Comparison of ENCODE assay signal across 11 mouse cellular contexts in genomic region chr7:27601628-27602027, GRCm38 (mm10). TPM values are rescaled to one million over a fixed set of nuclear protein-coding genes. Genes with fewer than 3 reads are reported as not detected.
DNase-seq lines count a peak whose midpoint lies in the region; ATAC-seq and TF ChIP-seq lines count a peak whose summit lies in the region.
"Had no signal": no experiment of that assay in that cellular context is flagged by ENCODE, and none has a peak within 500 bp of the region (broad histone marks: within the 10 kb centered on the region; RNA-seq: fewer than 3 reads in every experiment).

No protein-coding gene starts in this region.

- no peaks in the 10 kb centered on the region for H3K9me3 ChIP-seq in embryonic facial prominence, embryonic 15.5 days (replicated peaks)
- H3K9me3 ChIP-seq in limb, embryonic 13.5 days, result no peaks in the 10 kb centered on the region
- H3K9me3 ChIP-seq: neural tube, embryonic 12.5 days had no signal

- 60% methylated on average over 4 of the region's 4 CpGs for WGBS in embryonic facial prominence, embryonic 15.5 days
- 64% methylated on average over 4 of the region's 4 CpGs for WGBS in limb, embryonic 13.5 days

- no peak overlapping the region for H3K4me3 ChIP-seq in layer of hippocampus, adult 2 months
- no peak overlapping the region for H3K4me3 ChIP-seq in embryonic facial prominence, embryonic 15.5 days (replicated peaks)
- H3K4me3 ChIP-seq in limb, embryonic 13.5 days, result no peak overlapping the region
- H3K4me3 ChIP-seq: erythroblast, embryonic 14.5 days; neural tube, embryonic 12.5 days had no signal

- peaks cover 66% of the 10 kb centered on the region for H3K4me1 ChIP-seq in embryonic facial prominence, embryonic 15.5 days
- peaks cover 70% of the 10 kb centered on the region for H3K4me1 ChIP-seq in limb, embryonic 13.5 days

- no peak overlapping the region for H3K4me2 ChIP-seq in embryonic facial prominence, embryonic 15.5 days (replicated peaks)
- H3K4me2 ChIP-seq in limb, embryonic 13.5 days (replicated peaks), result no peak overlapping the region
- H3K4me2 ChIP-seq: neural tube, embryonic 12.5 days had no signal

- no peak for ATAC-seq in embryonic facial prominence, embryonic 15.5 days (ENCODE audit: insufficient number of reproducible peaks, low FRiP score, low TSS enrichment, low read depth)
- ATAC-seq in limb, embryonic 13.5 days (ENCODE audit: low FRiP score, low read depth), result no peak; the same call in 1 of the 2 replicates

- H3K27ac ChIP-seq in layer of hippocampus, adult 2 months, result peak overlapping the region; percentile 93
- peak overlapping the region; percentile 49 for H3K27ac ChIP-seq in embryonic facial prominence, embryonic 15.5 days (replicated peaks)
- peak overlapping the region; percentile 39; the same call in 1 of the 2 replicates for H3K27ac ChIP-seq in limb, embryonic 13.5 days
- H3K27ac ChIP-seq: neural tube, embryonic 12.5 days had no signal

- no peak overlapping the region for H3K9ac ChIP-seq in embryonic facial prominence, embryonic 15.5 days
- no peak overlapping the region for H3K9ac ChIP-seq in limb, embryonic 13.5 days
- H3K9ac ChIP-seq: neural tube, embryonic 12.5 days had no signal

- H3K36me3 ChIP-seq in embryonic facial prominence, embryonic 15.5 days, result no peaks in the 10 kb centered on the region
- peaks cover 6% of the 10 kb centered on the region; the same call in 1 of the 2 replicates for H3K36me3 ChIP-seq in limb, embryonic 13.5 days
- H3K36me3 ChIP-seq: neural tube, embryonic 12.5 days had no signal

- TF ChIP-seq CTCF in layer of hippocampus, adult 2 months (conservative IDR thresholded peaks at IDR 0.05), result no peak

- DNase-seq in layer of hippocampus, adult 2 months (ENCODE audit: low spot score in 2 of 2), result peak; percentile 49 to 73
- DNase-seq in layer of hippocampus, adult 9-10 months (ENCODE audit: low spot score), result no peak
- DNase-seq in frontal cortex, postnatal 14 days (ENCODE audit: low spot score in 2 of 2), result peak; percentile 54 to 77
- no peak for DNase-seq in embryo, embryonic 10.5 days (ENCODE audit: low spot score)
- no peak for DNase-seq in thymus, adult 18-20 months
- DNase-seq in kidney, adult 8-10 months, result no peak
- DNase-seq: kidney, postnatal 36 days had no signal

- no peaks in the 10 kb centered on the region for H3K27me3 ChIP-seq in embryonic facial prominence, embryonic 15.5 days
- no peaks in the 10 kb centered on the region for H3K27me3 ChIP-seq in limb, embryonic 13.5 days
- H3K27me3 ChIP-seq: neural tube, embryonic 12.5 days had no signal

RNA-seq across cellular contexts. Expression of gene Akt2, which starts 10.3 kb away (rescaled TPM):
- total RNA-seq in layer of hippocampus, adult 2 months (2021), result 10 to 100 TPM; 87.0 to 99.1 TPM
- polyA plus RNA-seq in embryonic facial prominence, embryonic 15.5 days (2015; fragmentation: Nextera tagmentation; extraction: Ambion mirVana), result 114 and 117 TPM in 2 replicates
- 114 and 117 TPM in 2 replicates for polyA plus RNA-seq in limb, embryonic 13.5 days (2015; fragmentation: Nextera tagmentation; extraction: Ambion mirVana)

RNA-seq across cellular contexts. Expression of gene 2310022A10Rik, which starts 48.6 kb away (rescaled TPM):
- 10 to 100 TPM; 25.5 to 25.6 TPM for total RNA-seq in layer of hippocampus, adult 2 months (2021)
- 36.4 and 38.0 TPM in 2 replicates for polyA plus RNA-seq in embryonic facial prominence, embryonic 15.5 days (2015; fragmentation: Nextera tagmentation; extraction: Ambion mirVana)
- 34.6 and 37.0 TPM in 2 replicates for polyA plus RNA-seq in limb, embryonic 13.5 days (2015; fragmentation: Nextera tagmentation; extraction: Ambion mirVana)

RNA-seq across cellular contexts. Expression of gene Pld3, which starts 48.6 kb away (rescaled TPM):
- total RNA-seq in layer of hippocampus, adult 2 months (2021), result 100 to 1,000 TPM; 573 to 583 TPM
- 121 and 122 TPM in 2 replicates for polyA plus RNA-seq in embryonic facial prominence, embryonic 15.5 days (2015; fragmentation: Nextera tagmentation; extraction: Ambion mirVana)
- polyA plus RNA-seq in limb, embryonic 13.5 days (2015; fragmentation: Nextera tagmentation; extraction: Ambion mirVana), result 94.8 and 95.0 TPM in 2 replicates

RNA-seq across cellular contexts. Expression of gene Ttc9b, which starts 52.1 kb away (rescaled TPM):
- total RNA-seq in layer of hippocampus, adult 2 months (2021), result 10 to 100 TPM; 42.6 to 47.5 TPM
- polyA plus RNA-seq in embryonic facial prominence, embryonic 15.5 days (2015; fragmentation: Nextera tagmentation; extraction: Ambion mirVana), result 0.60 and 1.3 TPM in 2 replicates
- 0.10 TPM in 1 of 2 replicates, not detected in the other for polyA plus RNA-seq in limb, embryonic 13.5 days (2015; fragmentation: Nextera tagmentation; extraction: Ambion mirVana)
- polyA plus RNA-seq: erythroblast, embryonic 14.5 days had no signal

Comparison
In these comparisons a context has a peak if more than half of its experiments do, and no peak if none do; other contexts are left out.
1. DNase-seq: peak in layer of hippocampus, adult 2 months (2 of 2) and frontal cortex, postnatal 14 days (2 of 2); none in layer of hippocampus, adult 9-10 months (single experiment), embryo, embryonic 10.5 days (single experiment), thymus, adult 18-20 months (0 of 2) and kidney, adult 8-10 months (0 of 2).
2. H3K27ac ChIP-seq: peak in every context shown above with its lines; median percentile 93 in layer of hippocampus, adult 2 months; 49 in embryonic facial prominence, embryonic 15.5 days; 39 in limb, embryonic 13.5 days.